Mouse (Mus musculus) gonadal fat pad, adult 2 months (tissue): ENCODE results near the gene Ms4a10. TPM values are rescaled to one million over a fixed set of nuclear protein-coding genes. Genes with fewer than 3 reads are reported as not detected.

ENCODE experiments used
- DNase-seq: peaks from one replicate; pipeline ENCODE4 v3.0.0-alpha.2; 2012; ENCODE audit warnings: low read depth
- polyA plus RNA-seq: library from polyadenylated mRNA; depleted of rRNA; stranded (reverse); fragments of >200 nt; gene quantifications from 2 replicates; pipeline ENCODE4 v1.2.3, GENCODE M21; 2012; rRNA removed

Gene Ms4a10
- polyA plus RNA-seq, 1 experiment = 0.15 TPM

GRCm38 (mm10) chr19:10918321-10918991, 56.0 kb downstream of the Ms4a10 start:
- no peak for DNase-seq

GRCm38 (mm10) chr19:10916506-10916905, 58.0 kb downstream of the Ms4a10 start:
- no peak for DNase-seq

- no peak for DNase-seq
These were observed 59.6 kb downstream of the Ms4a10 start for GRCm38 (mm10) chr19:10914870-10915269.

GRCm38 (mm10) chr19:10914291-10914690, 60.2 kb downstream of the Ms4a10 start:
- DNase-seq = no peak

Other genes with a start within 250 kb of the Ms4a10 start
- 0.80 and 0.92 TPM in 2 replicates for gene Cd5, start 235.7 kb downstream of the Ms4a10 start, polyA plus RNA-seq
- 0.32 and 0.33 TPM in 2 replicates for gene Cd6, start 144.6 kb downstream of the Ms4a10 start, polyA plus RNA-seq
- gene Slc15a3, start 134.9 kb downstream of the Ms4a10 start, polyA plus RNA-seq = 3.9 and 6.3 TPM in 2 replicates
- gene Tmem132a, start 104.7 kb downstream of the Ms4a10 start, polyA plus RNA-seq = 15.8 and 16.0 TPM in 2 replicates
- gene Tmem109, start 92.7 kb downstream of the Ms4a10 start, polyA plus RNA-seq = 130 and 147 TPM in 2 replicates
- gene Prpf19, start 79.4 kb downstream of the Ms4a10 start, polyA plus RNA-seq = 185 and 229 TPM in 2 replicates
- not detected in 2 replicates for gene Zp1, start 54.0 kb downstream of the Ms4a10 start, polyA plus RNA-seq
- gene Ptgdr2, start 37.5 kb downstream of the Ms4a10 start, polyA plus RNA-seq = 0.14 TPM in 1 of 2 replicates, not detected in the other
- gene Ccdc86, start 25.4 kb downstream of the Ms4a10 start, polyA plus RNA-seq = 4.8 and 6.5 TPM in 2 replicates
- gene Ms4a15, start 18.6 kb upstream of the Ms4a10 start, polyA plus RNA-seq = not detected in 2 replicates
- gene Ms4a18, start 43.4 kb upstream of the Ms4a10 start, polyA plus RNA-seq = not detected in 2 replicates
- gene Ms4a8a, start 106.4 kb upstream of the Ms4a10 start, polyA plus RNA-seq = 3.2 and 6.3 TPM in 2 replicates
- 0.66 and 1.0 TPM in 2 replicates for gene 1700017D01Rik, start 156.2 kb upstream of the Ms4a10 start, polyA plus RNA-seq
- not detected in 2 replicates for gene 1700025F22Rik, start 190.7 kb upstream of the Ms4a10 start, polyA plus RNA-seq
- gene Ms4a13, start 222.1 kb upstream of the Ms4a10 start, polyA plus RNA-seq = 0.11 and 0.37 TPM in 2 replicates